Mouse (Mus musculus): ENCODE results near the gene Ifna9. TPM values are rescaled to one million over a fixed set of nuclear protein-coding genes. Genes with fewer than 3 reads are reported as not detected.
A peak's percentile ranks its signal among the peaks of the same experiment; 100 is the strongest.

The Ifna9 gene
- total RNA-seq (2014; rRNA removed; ENCODE audit: low replicate concordance) = not detected in 2 replicates
- not detected in 2 replicates for polyA plus RNA-seq (2015; fragmentation: Nextera tagmentation; extraction: Ambion mirVana)

GRCm38 (mm10) chr4:88592285-88592684 is at the start of gene Ifna9:
TSS of gene Ifna9 (minus strand) at chr4:88592385.
- no peak within 1 kb of the TSS for H3K4me2 ChIP-seq (ENCODE audit: low read depth, low read length)
- TF ChIP-seq EP300 (IDR thresholded peaks at IDR 0.05; ENCODE audit: low read depth) (no peak), CTCF (IDR thresholded peaks at IDR 0.05; ENCODE audit: low read depth) (no peak)
- no peak within 1 kb of the TSS for H3K9ac ChIP-seq (replicated peaks; ENCODE audit: low read depth, low read length)

GRCm38 (mm10) chr4:88641077-88641831 is 49.1 kb upstream of the Ifna9 start:
- peak overlapping the region; percentile 52 for H3K9ac ChIP-seq (replicated peaks; ENCODE audit: low read depth, low read length)

More at GRCm38 (mm10) chr4:88592285-88592684, at the start of gene Ifna9:
- Histone ChIP-seq H3K4me3 (ENCODE audit: low read depth, low read length) (no peak within 1 kb of the TSS), H3K27ac (ENCODE audit: low read depth) (no peak within 1 kb of the TSS), H3K9me3 (replicated peaks; ENCODE audit: control insufficient read depth, low read length) (no peaks in the 10 kb centered on the region), H3K27me3 (ENCODE audit: control insufficient read depth, insufficient read depth, low read length) (no peaks in the 10 kb centered on the region), H3K4me1 (ENCODE audit: control insufficient read depth, insufficient read depth) (no peaks in the 10 kb centered on the region), H3K36me3 (replicated peaks; ENCODE audit: control insufficient read depth, insufficient read depth, low read length) (no peaks in the 10 kb centered on the region)
- 58% methylated on average over 1 of the region's 1 CpGs for WGBS
- DNase-seq (ENCODE audit: low spot score) (no peak), ATAC-seq (ENCODE audit: insufficient read depth, low read depth) (no peak)

GRCm38 (mm10) chr4:88640704-88641076 is 48.5 kb upstream of the Ifna9 start:
- no peak for DNase-seq (ENCODE audit: low spot score)
- Histone ChIP-seq H3K9ac (replicated peaks; ENCODE audit: low read depth, low read length) (peak overlapping the region; percentile 52), H3K9me3 (replicated peaks; ENCODE audit: control insufficient read depth, low read length) (no peaks in the 10 kb centered on the region), H3K4me1 (ENCODE audit: control insufficient read depth, insufficient read depth) (no peaks in the 10 kb centered on the region), H3K27me3 (ENCODE audit: control insufficient read depth, insufficient read depth, low read length) (no peaks in the 10 kb centered on the region), H3K27ac (ENCODE audit: low read depth) (no peak overlapping the region; the same call in 1 of the 2 replicates), H3K4me3 (ENCODE audit: low read depth, low read length) (peak overlapping the region; percentile 52), H3K36me3 (replicated peaks; ENCODE audit: control insufficient read depth, insufficient read depth, low read length) (no peaks in the 10 kb centered on the region), H3K4me2 (ENCODE audit: low read depth, low read length) (peak overlapping the region; percentile 53)
- TF ChIP-seq EP300 (IDR thresholded peaks at IDR 0.05; ENCODE audit: low read depth) (no peak), CTCF (IDR thresholded peaks at IDR 0.05; ENCODE audit: low read depth) (no peak)
- ATAC-seq (ENCODE audit: insufficient read depth, low read depth) = peak; percentile 7; the same call in 1 of the 2 replicates
- 35% methylated on average over 8 of the region's 8 CpGs for WGBS

More at GRCm38 (mm10) chr4:88641077-88641831, 49.1 kb upstream of the Ifna9 start:
- H3K36me3 ChIP-seq (replicated peaks; ENCODE audit: control insufficient read depth, insufficient read depth, low read length) = no peaks in the 10 kb centered on the region
- DNase-seq (ENCODE audit: low spot score) (peak; percentile 99), ATAC-seq (ENCODE audit: insufficient read depth, low read depth) (peak; percentile 82)
- no peaks in the 10 kb centered on the region for H3K27me3 ChIP-seq (ENCODE audit: control insufficient read depth, insufficient read depth, low read length)
- H3K9me3 ChIP-seq (replicated peaks; ENCODE audit: control insufficient read depth, low read length) = no peaks in the 10 kb centered on the region
- no peak overlapping the region for H3K27ac ChIP-seq (ENCODE audit: low read depth)
- peak overlapping the region; percentile 53 for H3K4me2 ChIP-seq (ENCODE audit: low read depth, low read length)
- H3K4me1 ChIP-seq (ENCODE audit: control insufficient read depth, insufficient read depth) = no peaks in the 10 kb centered on the region
- TF ChIP-seq EP300 (IDR thresholded peaks at IDR 0.05; ENCODE audit: low read depth) (no peak), CTCF (IDR thresholded peaks at IDR 0.05; ENCODE audit: low read depth) (peak; percentile 90)
- H3K4me3 ChIP-seq (ENCODE audit: low read depth, low read length) = peak overlapping the region; percentile 52
- 14% methylated on average over 11 of the region's 11 CpGs for WGBS

- H3K36me3 ChIP-seq (replicated peaks; ENCODE audit: control insufficient read depth, insufficient read depth, low read length) = no peaks in the 10 kb centered on the region
Measured at GRCm38 (mm10) chr4:88634311-88634710, 42.1 kb upstream of the Ifna9 start, which contains the start of gene C87499. TSS of gene C87499 (minus strand) at chr4:88634411.

GRCm38 (mm10) chr4:88603276-88603675 is 11.1 kb upstream of the Ifna9 start, which contains the start of gene Ifna12:
TSS of gene Ifna12 (minus strand) at chr4:88603376.
- H3K4me2 ChIP-seq (ENCODE audit: low read depth, low read length) = no peak within 1 kb of the TSS
- no peaks in the 10 kb centered on the region for H3K36me3 ChIP-seq (replicated peaks; ENCODE audit: control insufficient read depth, insufficient read depth, low read length)
- no peaks in the 10 kb centered on the region for H3K27me3 ChIP-seq (ENCODE audit: control insufficient read depth, insufficient read depth, low read length)
- H3K4me1 ChIP-seq (ENCODE audit: control insufficient read depth, insufficient read depth) = no peaks in the 10 kb centered on the region
- no peaks in the 10 kb centered on the region for H3K9me3 ChIP-seq (replicated peaks; ENCODE audit: control insufficient read depth, low read length)
- H3K4me3 ChIP-seq (ENCODE audit: low read depth, low read length) = no peak within 1 kb of the TSS
- ATAC-seq (ENCODE audit: insufficient read depth, low read depth) = no peak
- no peak within 1 kb of the TSS for H3K27ac ChIP-seq (ENCODE audit: low read depth)
- no peak within 1 kb of the TSS for H3K9ac ChIP-seq (replicated peaks; ENCODE audit: low read depth, low read length)
- DNase-seq (ENCODE audit: low spot score) = no peak
- TF ChIP-seq CTCF (IDR thresholded peaks at IDR 0.05; ENCODE audit: low read depth) (no peak), EP300 (IDR thresholded peaks at IDR 0.05; ENCODE audit: low read depth) (no peak)

More at GRCm38 (mm10) chr4:88634311-88634710, 42.1 kb upstream of the Ifna9 start, which contains the start of gene C87499:
- Histone ChIP-seq H3K4me1 (ENCODE audit: control insufficient read depth, insufficient read depth) (no peaks in the 10 kb centered on the region), H3K27me3 (ENCODE audit: control insufficient read depth, insufficient read depth, low read length) (no peaks in the 10 kb centered on the region), H3K4me2 (ENCODE audit: low read depth, low read length) (no peak within 1 kb of the TSS), H3K27ac (ENCODE audit: low read depth) (no peak within 1 kb of the TSS), H3K9ac (replicated peaks; ENCODE audit: low read depth, low read length) (no peak within 1 kb of the TSS), H3K9me3 (replicated peaks; ENCODE audit: control insufficient read depth, low read length) (no peaks in the 10 kb centered on the region), H3K4me3 (ENCODE audit: low read depth, low read length) (no peak within 1 kb of the TSS)
- 92% methylated on average over 4 of the region's 4 CpGs for WGBS
- TF ChIP-seq CTCF (IDR thresholded peaks at IDR 0.05; ENCODE audit: low read depth) = no peak
- no peak for TF ChIP-seq EP300 (IDR thresholded peaks at IDR 0.05; ENCODE audit: low read depth)
- ATAC-seq (ENCODE audit: insufficient read depth, low read depth) = no peak
- no peak for DNase-seq (ENCODE audit: low spot score)
